ENCODE assay signal across 20 mouse cellular contexts in genomic region chr17:45488321-45489254, GRCm38 (mm10). TPM values are rescaled to one million over a fixed set of nuclear protein-coding genes. Genes with fewer than 3 reads are reported as not detected.
DNase-seq lines count a peak whose midpoint lies in the region; TF ChIP-seq lines count a peak whose summit lies in the region.
"Had no signal": no experiment of that assay in that cellular context is flagged by ENCODE, and none has a peak within 500 bp of the region (broad histone marks: within the 10 kb centered on the region; RNA-seq: fewer than 3 reads in every experiment).

No protein-coding gene starts in this region.

- no peaks in the 10 kb centered on the region for H3K27me3 ChIP-seq in thymus, adult 2 months (ENCODE audit: control insufficient read depth, insufficient read depth, low read length)

- TF ChIP-seq CTCF in thymus, adult 2 months (IDR thresholded peaks at IDR 0.05; ENCODE audit: borderline replicate concordance, control insufficient read depth, extremely low read depth, insufficient read depth, low read length, poor library complexity), result no peak
- TF ChIP-seq CTCF in layer of hippocampus, adult 2 months (conservative IDR thresholded peaks at IDR 0.05), result no peak

- H3K4me3 ChIP-seq in thymus, adult 2 months (ENCODE audit: control insufficient read depth, insufficient read depth, low read length), result peak overlapping the region; percentile 65
- no peak overlapping the region for H3K4me3 ChIP-seq in layer of hippocampus, adult 2 months
- H3K4me3 ChIP-seq: embryonic facial prominence, embryonic 12.5 days; erythroblast, embryonic 14.5 days; midbrain, embryonic 10.5 days; neural tube, embryonic 13.5 days had no signal

- TF ChIP-seq POLR2A in thymus, adult 2 months (IDR thresholded peaks at IDR 0.05; ENCODE audit: control insufficient read depth, extremely low read depth, insufficient read depth, low read length, poor library complexity), result peak; percentile 43; the same call in 1 of the 2 replicates

- peak; percentile 54 for DNase-seq in A20 (ENCODE audit: low read depth, low spot score)
- DNase-seq in CD4-positive, CD25-positive, alpha-beta regulatory T cell, adult 2 months (ENCODE audit: low read depth, low spot score), result peak; percentile 69
- DNase-seq in induced T-regulatory cell, adult 2 months (ENCODE audit: low read depth), result peak; percentile 65
- DNase-seq in thymus, adult 2 months, result peak; percentile 87
- DNase-seq in kidney, adult 18-20 months, result no peak
- DNase-seq in urinary bladder, postnatal 10 days (ENCODE audit: low spot score), result no peak
- no peak for DNase-seq in Muller cell, postnatal 12 days (ENCODE audit: inconsistent ontology term)
- no peak for DNase-seq in layer of hippocampus, adult 2 months (ENCODE audit: low spot score in 2 of 2)
- DNase-seq: adrenal gland, adult 2 months; cerebellum, postnatal 10 days; kidney, adult 2 months; kidney, postnatal 10 days; liver had no signal

- no peaks in the 10 kb centered on the region for H3K36me3 ChIP-seq in thymus, adult 2 months (ENCODE audit: control insufficient read depth, insufficient read depth, low read length)
- H3K36me3 ChIP-seq: embryonic facial prominence, embryonic 12.5 days; midbrain, embryonic 10.5 days; neural tube, embryonic 13.5 days had no signal

- peaks cover 41% of the 10 kb centered on the region for H3K4me1 ChIP-seq in thymus, adult 2 months (replicated peaks; ENCODE audit: control insufficient read depth, insufficient read depth, low read length)
- H3K4me1 ChIP-seq: embryonic facial prominence, embryonic 12.5 days had no signal

- H3K27ac ChIP-seq in thymus, adult 2 months (ENCODE audit: control insufficient read depth, insufficient read depth, low read length), result peak overlapping the region; percentile 98
- no peak overlapping the region for H3K27ac ChIP-seq in layer of hippocampus, adult 2 months
- H3K27ac ChIP-seq: embryonic facial prominence, embryonic 12.5 days; hindbrain, postnatal 0 days; midbrain, embryonic 10.5 days; neural tube, embryonic 13.5 days had no signal

- 6% methylated on average over 23 of the region's 23 CpGs for WGBS in thymus, adult 2 months

RNA-seq across cellular contexts. Expression of gene Spats1, which starts 13.4 kb away (rescaled TPM):
- polyA plus RNA-seq in thymus, adult 2 months (2012; rRNA removed), result 0.06 and 0.30 TPM in 2 replicates
- 1 to 10 TPM; 4.8 TPM for total RNA-seq in layer of hippocampus, adult 2 months (2021)
- total RNA-seq: adrenal gland, adult 2 months had no signal
- polyA plus RNA-seq: erythroblast, embryonic 14.5 days had no signal

RNA-seq across cellular contexts. Expression of gene Aars2, which starts 18.1 kb away (rescaled TPM):
- 70.9 and 78.7 TPM in 2 replicates for polyA plus RNA-seq in thymus, adult 2 months (2012; rRNA removed)
- 10 to 100 TPM; 25.2 to 26.3 TPM for total RNA-seq in layer of hippocampus, adult 2 months (2021)

RNA-seq across cellular contexts. Expression of gene Tcte1, which starts 34.6 kb away (rescaled TPM):
- polyA plus RNA-seq in thymus, adult 2 months (2012; rRNA removed), result 0.87 and 1.2 TPM in 2 replicates
- 1 to 10 TPM in 1 of 2 experiments, under 1 TPM in 1; 0.56 to 1.0 TPM for total RNA-seq in layer of hippocampus, adult 2 months (2021)
- total RNA-seq: adrenal gland, adult 2 months; heart, postnatal 25 days had no signal
- polyA plus RNA-seq: adrenal gland, adult 2 months; erythroblast, embryonic 14.5 days; liver, embryonic 16.5 days had no signal

RNA-seq across cellular contexts. Expression of gene Cdc5l, which starts 55.1 kb away (rescaled TPM):
- 14.3 and 17.4 TPM in 2 replicates for polyA plus RNA-seq in thymus, adult 2 months (2012; rRNA removed)
- total RNA-seq in layer of hippocampus, adult 2 months (2021), result 10 to 100 TPM; 55.7 to 57.5 TPM

Comparison
In these comparisons a context has a peak if more than half of its experiments do, and no peak if none do; other contexts are left out.
1. DNase-seq: peak in A20 (single experiment), CD4-positive, CD25-positive, alpha-beta regulatory T cell, adult 2 months (single experiment), induced T-regulatory cell, adult 2 months (single experiment) and thymus, adult 2 months (single experiment); none in kidney, adult 18-20 months (single experiment), urinary bladder, postnatal 10 days (single experiment), Muller cell, postnatal 12 days (single experiment) and layer of hippocampus, adult 2 months (0 of 2).